Mouse (Mus musculus): ENCODE measurements at regions not wholly inside any gene's neighbourhood (a gene's known extent, or its start where the extent isn't known, plus 50 kb on each side); places are given as distances from the start of the nearest gene placed in this dataset.

DNA sequence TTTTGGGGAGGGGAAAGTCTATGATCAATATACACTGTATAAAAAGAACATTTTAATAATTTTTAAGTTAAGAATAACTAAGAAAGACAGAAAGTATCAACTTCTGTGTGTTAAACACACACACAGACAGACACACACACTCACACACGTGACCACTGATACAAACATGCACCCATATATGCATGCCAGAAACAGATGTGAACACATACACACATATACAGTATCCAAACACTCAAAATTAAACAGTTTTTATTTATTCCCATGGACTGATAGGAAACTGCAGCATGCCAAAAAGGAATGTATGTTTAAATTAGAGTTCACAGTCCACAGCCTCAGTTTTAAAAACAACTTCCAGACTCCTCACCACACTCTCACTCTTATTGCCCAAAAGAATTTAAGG lies 203.4 kb upstream of the Tbl1x start:
- 60% methylated on average over 1 of the region's 1 CpGs for WGBS (ENCODE audit: missing documents)
- H3K27ac ChIP-seq, result no peak overlapping the region
- H3K4me3 ChIP-seq (ENCODE audit: inconsistent target), result no peak overlapping the region
- no peaks in the 10 kb centered on the region for H3K79me2 ChIP-seq (ENCODE audit: inconsistent target)
- no peaks in the 10 kb centered on the region for H3K36me3 ChIP-seq (ENCODE audit: inconsistent target)

DNA sequence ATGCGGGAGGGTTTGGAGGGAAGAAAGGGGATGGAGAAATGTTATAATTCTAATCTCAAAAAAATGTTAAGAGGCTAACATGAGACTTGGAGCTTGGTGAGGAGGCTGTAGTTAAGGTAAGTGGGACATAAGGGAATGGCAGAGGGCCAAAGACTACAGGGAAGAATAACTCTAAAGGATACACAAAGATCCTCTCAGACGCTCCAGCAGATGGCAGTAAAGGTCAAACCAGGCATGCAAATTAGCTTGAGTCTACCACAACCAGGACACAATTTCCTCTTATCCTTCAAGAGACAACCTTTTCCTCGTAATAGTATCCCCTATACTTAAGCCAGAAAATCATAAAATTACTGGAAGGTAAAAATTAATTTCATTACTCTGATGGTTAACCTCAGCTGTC lies 196.4 kb upstream of the Tbl1x start:
- Histone ChIP-seq H3K27ac (no peak overlapping the region), H3K4me3 (ENCODE audit: inconsistent target) (no peak overlapping the region), H3K36me3 (ENCODE audit: inconsistent target) (no peaks in the 10 kb centered on the region), H3K79me2 (ENCODE audit: inconsistent target) (no peaks in the 10 kb centered on the region)
- WGBS (ENCODE audit: missing documents), result 47% methylated on average over 2 of the region's 3 CpGs

DNA sequence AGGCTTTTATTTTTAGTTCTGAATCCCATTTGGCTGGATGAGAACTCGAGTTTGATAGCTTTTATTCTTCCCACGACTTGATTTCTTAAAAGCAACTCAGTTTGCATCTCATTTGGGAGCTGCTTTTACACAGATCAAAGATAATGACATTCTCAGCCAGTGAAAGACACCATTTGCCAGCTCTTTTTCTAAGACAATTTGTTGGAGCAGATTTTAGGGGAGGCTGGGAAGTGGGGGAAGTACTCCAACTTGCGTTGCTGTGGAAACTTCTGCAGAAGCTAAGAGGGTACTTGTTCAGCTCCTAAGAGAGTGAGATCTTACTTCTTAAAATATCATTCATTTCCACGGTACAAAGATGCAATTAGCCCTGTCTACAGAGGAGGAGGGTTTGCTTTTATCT lies 187.2 kb upstream of the Tbl1x start:
- no peak overlapping the region for H3K4me3 ChIP-seq (ENCODE audit: inconsistent target)
- H3K79me2 ChIP-seq (ENCODE audit: inconsistent target), result no peaks in the 10 kb centered on the region
- no peaks in the 10 kb centered on the region for H3K36me3 ChIP-seq (ENCODE audit: inconsistent target)
- no peak overlapping the region for H3K27ac ChIP-seq
- WGBS (ENCODE audit: missing documents), result 55% methylated on average over 3 of the region's 4 CpGs

DNA sequence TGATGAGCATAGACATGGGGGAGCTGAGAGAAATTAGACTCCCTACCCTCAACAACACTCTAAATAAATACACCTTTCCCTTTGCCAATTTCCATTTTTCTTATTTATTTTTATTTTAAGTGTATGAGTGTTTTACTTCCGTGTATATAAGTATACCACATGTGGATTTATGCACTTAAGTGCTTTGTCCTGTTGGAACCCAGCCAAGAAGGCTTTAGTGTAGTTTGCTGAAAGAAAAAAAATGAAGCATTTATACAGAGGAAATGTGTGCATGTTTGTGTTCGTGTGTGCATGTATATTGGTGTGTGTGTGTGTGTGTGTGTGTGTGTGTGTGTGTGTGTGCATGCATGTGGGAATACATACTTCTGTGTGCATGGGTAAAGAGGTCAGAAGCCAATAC lies 157.6 kb upstream of the Tbl1x start:
- Histone ChIP-seq H3K27ac (no peak overlapping the region), H3K79me2 (ENCODE audit: inconsistent target) (no peaks in the 10 kb centered on the region), H3K36me3 (ENCODE audit: inconsistent target) (no peaks in the 10 kb centered on the region), H3K4me3 (ENCODE audit: inconsistent target) (no peak overlapping the region)
- 0% methylated on average over 1 of the region's 2 CpGs for WGBS (ENCODE audit: missing documents)

DNA sequence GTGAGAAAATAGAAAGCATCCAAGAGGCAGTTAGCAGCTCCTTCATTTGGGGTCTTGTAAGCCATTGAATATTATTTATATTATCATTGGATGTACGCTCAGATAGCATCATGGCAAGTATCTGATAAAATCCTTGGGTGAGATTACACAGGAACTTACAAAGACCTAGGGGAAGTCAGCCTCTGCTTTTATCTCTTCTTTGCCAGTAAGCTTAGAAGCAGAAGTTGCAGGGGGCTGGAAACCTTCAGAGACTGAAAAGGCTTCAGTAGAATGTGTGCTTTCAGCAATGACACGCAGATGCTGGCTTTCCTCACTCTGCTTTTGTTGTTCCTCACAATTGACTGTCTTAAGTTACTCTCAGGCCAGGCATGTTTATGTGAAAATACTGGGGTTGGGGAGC lies 150.3 kb upstream of the Tbl1x start:
- Histone ChIP-seq H3K4me3 (ENCODE audit: inconsistent target) (no peak overlapping the region), H3K36me3 (ENCODE audit: inconsistent target) (no peaks in the 10 kb centered on the region), H3K79me2 (ENCODE audit: inconsistent target) (no peaks in the 10 kb centered on the region), H3K27ac (no peak overlapping the region)
- 56% methylated on average over 2 of the region's 2 CpGs for WGBS (ENCODE audit: missing documents)

DNA sequence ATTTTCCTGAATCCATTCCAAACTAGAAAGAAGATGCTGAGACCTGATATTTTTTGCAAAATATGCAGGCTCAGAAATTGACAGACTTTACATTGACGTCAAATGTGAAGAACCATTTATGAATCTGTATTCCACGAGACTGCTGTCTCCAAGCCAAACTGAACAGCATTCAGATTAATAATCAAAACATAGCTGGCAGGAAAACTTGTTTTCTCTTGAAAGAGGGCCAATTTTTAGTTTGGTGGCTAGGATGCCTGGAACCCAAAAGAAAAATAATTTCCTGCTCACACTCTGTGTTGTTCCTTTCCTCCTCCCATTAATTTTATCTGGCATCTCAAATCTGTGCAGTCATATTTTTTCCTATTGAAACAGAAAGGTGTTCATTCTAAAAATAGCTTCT lies 149.7 kb upstream of the Tbl1x start:
- H3K36me3 ChIP-seq (ENCODE audit: inconsistent target), result no peaks in the 10 kb centered on the region
- H3K4me3 ChIP-seq (ENCODE audit: inconsistent target), result no peak overlapping the region
- H3K27ac ChIP-seq, result no peak overlapping the region
- 92% methylated on average over 2 of the region's 2 CpGs for WGBS (ENCODE audit: missing documents)
- no peaks in the 10 kb centered on the region for H3K79me2 ChIP-seq (ENCODE audit: inconsistent target)

DNA sequence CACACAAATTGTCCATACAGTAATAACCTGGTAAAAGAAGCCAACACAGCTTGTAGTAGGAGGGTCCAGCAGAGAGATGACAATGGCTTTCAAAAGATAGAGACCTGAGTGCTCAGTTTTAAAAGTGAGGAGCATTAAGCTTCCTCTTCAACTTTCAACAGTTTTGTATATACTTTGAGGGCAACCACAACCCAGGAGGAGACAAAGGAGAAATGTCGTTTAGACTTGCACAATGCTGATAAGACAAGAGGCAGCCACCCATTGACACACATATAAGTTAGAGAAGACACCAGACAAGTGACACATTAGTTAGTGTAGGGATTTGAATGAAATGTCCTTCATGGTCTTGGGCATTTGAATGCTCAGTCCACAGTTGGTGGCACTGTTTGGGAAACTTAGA lies 147.2 kb upstream of the Tbl1x start:
- Histone ChIP-seq H3K79me2 (ENCODE audit: inconsistent target) (no peaks in the 10 kb centered on the region), H3K27ac (no peak overlapping the region), H3K4me3 (ENCODE audit: inconsistent target) (no peak overlapping the region), H3K36me3 (ENCODE audit: inconsistent target) (no peaks in the 10 kb centered on the region)
- 50% methylated on average over 1 of the region's 1 CpGs for WGBS (ENCODE audit: missing documents)

DNA sequence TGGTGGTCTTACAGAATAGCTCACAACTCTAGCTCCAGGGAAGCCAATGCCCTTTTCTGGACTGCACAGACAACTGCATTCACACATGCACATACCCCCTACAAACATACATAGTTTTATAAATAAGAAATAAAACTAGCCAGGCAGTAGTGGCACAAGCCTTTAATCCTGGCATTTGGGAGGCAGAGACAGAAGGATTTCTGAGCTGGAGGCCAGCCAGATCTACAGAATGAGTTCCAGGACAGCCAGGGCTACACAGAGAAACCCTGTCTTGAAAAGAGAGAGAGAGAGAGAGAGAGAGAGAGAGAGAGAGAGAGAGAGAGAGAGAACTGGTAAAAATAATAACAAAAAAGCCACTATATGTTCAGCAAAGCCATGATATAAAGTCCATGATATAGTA lies 143.5 kb upstream of the Tbl1x start:
- Histone ChIP-seq H3K36me3 (ENCODE audit: inconsistent target) (no peaks in the 10 kb centered on the region), H3K27ac (no peak overlapping the region), H3K79me2 (ENCODE audit: inconsistent target) (no peaks in the 10 kb centered on the region), H3K4me3 (ENCODE audit: inconsistent target) (no peak overlapping the region)

DNA sequence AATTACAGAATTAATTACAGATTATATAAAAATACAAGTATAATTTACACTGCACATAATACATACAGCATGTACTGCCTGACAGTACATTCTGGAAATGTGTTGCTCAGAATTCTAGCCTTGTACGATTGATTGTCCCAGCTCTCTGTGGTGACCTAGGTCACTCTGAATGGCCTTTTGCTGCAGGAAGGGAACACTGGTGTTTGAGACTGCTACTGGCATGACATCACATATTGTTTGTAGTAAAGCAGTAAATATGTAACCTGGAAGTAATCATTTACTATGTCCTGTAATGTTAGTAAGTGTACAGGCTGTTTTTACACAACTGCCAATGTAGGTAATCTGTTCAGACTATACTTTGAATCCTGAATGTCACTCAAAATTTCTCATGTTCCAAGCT lies 123.5 kb upstream of the Tbl1x start:
- no peaks in the 10 kb centered on the region for H3K79me2 ChIP-seq (ENCODE audit: inconsistent target)
- 100% methylated on average over 1 of the region's 1 CpGs for WGBS (ENCODE audit: missing documents)
- H3K4me3 ChIP-seq (ENCODE audit: inconsistent target), result no peak overlapping the region
- H3K27ac ChIP-seq, result no peak overlapping the region
- no peaks in the 10 kb centered on the region for H3K36me3 ChIP-seq (ENCODE audit: inconsistent target)

DNA sequence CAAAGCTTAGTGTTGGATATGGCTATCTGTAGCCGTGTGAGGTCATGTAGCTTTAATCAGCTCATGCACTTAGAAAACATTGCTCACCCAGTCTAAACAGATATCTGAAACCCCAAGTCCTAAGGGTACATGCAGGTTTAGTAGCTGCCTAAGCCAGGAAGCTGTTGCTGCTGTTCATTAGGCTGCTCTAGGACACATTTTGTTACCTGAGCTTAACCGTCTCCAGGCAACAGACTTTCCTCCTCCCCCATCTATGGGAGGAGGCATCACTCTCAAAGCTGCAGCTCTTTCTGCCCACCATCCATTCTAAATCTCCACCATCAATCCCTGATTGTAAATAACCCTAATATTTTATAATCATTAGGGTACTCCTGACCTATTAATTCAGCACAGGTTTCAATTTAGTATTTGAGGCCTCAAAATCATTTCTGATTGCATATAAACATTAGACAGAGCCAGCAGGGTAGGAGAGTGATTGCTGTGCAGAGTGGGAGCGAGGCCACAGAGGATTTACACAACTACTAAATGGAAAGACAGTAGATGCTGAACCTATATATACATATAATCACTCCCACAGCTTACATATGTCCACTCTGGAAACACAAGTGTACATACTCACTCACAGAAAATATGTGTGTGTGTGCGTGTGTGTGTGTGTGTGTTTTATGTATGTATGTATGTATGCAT lies 118.9 kb upstream of the Tbl1x start:
- Histone ChIP-seq H3K4me3 (ENCODE audit: inconsistent target) (no peak overlapping the region), H3K27ac (no peak overlapping the region), H3K36me3 (ENCODE audit: inconsistent target) (no peaks in the 10 kb centered on the region), H3K79me2 (ENCODE audit: inconsistent target) (no peaks in the 10 kb centered on the region)
- WGBS (ENCODE audit: missing documents), result 74% methylated on average over 3 of the region's 4 CpGs

DNA sequence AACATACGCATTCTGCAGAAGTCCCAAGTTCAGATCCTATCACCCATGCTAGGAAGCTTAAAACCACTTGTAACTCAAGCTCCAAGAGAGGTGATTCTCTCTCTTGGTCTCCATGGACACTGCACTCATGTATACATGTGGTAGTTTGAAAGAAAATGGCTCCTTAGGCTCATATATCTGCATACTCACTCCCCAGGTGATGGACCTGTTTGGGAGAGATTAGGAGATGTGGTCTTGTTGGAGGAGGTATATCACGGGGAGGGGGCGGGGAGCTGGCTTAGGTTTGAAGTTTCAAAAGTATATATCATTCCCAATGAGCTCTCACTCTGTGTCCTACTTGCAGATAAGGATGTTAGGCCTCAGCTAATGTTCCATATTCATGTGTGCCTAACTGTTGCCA lies 103.9 kb upstream of the Tbl1x start:
- Histone ChIP-seq H3K79me2 (ENCODE audit: inconsistent target) (no peaks in the 10 kb centered on the region), H3K4me3 (ENCODE audit: inconsistent target) (no peak overlapping the region)
- WGBS (ENCODE audit: missing documents), result 92% methylated on average over 2 of the region's 3 CpGs

DNA sequence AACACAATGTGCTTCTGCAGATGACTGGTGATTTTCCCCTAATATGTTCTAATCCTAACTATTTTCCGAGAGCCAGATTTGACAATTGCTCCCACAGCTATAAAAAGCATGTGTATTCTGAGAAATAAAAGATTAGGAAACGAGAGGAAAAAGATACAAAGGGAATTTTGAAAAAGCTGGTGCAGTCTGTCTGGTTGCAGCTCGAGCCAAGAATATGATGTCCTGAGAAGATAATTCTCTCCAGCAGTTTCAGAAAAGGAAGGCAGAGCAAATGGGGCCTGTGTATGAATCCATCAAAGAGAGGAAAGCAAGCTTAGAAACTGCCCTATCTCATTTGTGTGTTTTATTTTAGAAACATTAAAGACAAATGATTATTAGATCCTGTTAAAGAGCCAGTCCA lies 102.9 kb upstream of the Tbl1x start:
- H3K4me3 ChIP-seq (ENCODE audit: inconsistent target), result no peak overlapping the region
- H3K79me2 ChIP-seq (ENCODE audit: inconsistent target), result no peaks in the 10 kb centered on the region
- H3K27ac ChIP-seq, result no peak overlapping the region
- WGBS (ENCODE audit: missing documents), result 81% methylated on average over 3 of the region's 3 CpGs
- no peaks in the 10 kb centered on the region for H3K36me3 ChIP-seq (ENCODE audit: inconsistent target)

More for the DNA sequence above, 103.9 kb upstream of the Tbl1x start:
- no peak overlapping the region for H3K27ac ChIP-seq
- no peaks in the 10 kb centered on the region for H3K36me3 ChIP-seq (ENCODE audit: inconsistent target)

DNA sequence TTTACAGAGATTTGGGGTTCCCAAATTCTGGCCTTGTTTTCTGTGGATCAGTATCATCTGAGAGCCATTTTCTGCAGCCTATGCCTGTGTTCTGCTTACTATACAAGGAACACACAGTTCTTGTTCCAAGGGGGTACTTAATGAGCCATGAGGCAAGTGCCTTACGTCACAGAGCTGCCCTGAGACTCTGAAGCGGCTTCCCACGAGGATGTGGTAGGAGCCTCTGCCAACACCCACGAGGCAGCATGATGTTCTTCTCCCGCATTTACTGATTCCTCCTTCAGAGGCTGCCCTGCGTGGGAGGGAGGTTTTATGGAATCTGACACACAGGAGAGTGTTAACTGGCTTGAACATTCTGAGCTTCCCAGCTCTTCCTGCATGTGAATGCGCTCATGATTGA lies 101.4 kb upstream of the Tbl1x start:
- no peak overlapping the region for H3K4me3 ChIP-seq (ENCODE audit: inconsistent target)
- 57% methylated on average over 7 of the region's 7 CpGs for WGBS (ENCODE audit: missing documents)
- H3K27ac ChIP-seq, result no peak overlapping the region
- no peaks in the 10 kb centered on the region for H3K36me3 ChIP-seq (ENCODE audit: inconsistent target)
- H3K79me2 ChIP-seq (ENCODE audit: inconsistent target), result no peaks in the 10 kb centered on the region

DNA sequence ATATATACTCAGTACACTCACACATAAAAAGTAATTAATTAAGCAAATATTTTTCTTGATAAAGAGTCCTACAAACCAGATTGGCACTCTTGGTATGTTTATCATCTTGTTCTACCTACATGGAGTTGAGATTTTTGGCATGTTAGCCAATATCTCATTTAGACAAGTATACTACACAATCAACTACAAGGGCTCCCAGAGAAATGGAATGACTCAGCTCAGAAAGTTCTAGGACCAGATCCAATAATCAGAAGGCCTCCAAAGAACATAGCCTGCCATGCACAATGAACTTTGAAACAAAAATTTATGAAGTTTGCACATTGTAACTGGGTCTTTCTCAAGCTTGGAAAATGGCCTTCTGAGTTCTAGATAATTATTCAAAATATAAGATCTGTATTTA lies 100.0 kb upstream of the Tbl1x start:
- no peak overlapping the region for H3K27ac ChIP-seq
- no peak overlapping the region for H3K4me3 ChIP-seq (ENCODE audit: inconsistent target)
- no peaks in the 10 kb centered on the region for H3K79me2 ChIP-seq (ENCODE audit: inconsistent target)
- no peaks in the 10 kb centered on the region for H3K36me3 ChIP-seq (ENCODE audit: inconsistent target)

DNA sequence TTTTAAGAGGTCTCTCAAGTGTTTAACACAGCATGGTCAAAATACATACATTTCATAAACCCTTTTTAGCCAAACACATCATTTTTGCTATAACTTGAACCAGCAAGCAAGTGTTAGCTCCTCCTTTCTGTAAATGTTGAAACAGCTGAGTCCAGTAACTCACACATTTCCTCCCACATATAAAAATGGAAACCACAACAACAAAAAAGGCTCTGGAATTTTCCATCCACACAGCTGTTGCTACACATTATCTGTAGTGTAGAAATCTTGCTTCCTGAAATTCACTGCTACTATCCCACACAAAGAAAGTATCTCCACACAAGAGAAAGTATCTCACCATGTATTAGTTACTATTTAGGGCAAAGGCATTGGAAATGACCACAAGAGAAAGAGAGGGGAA lies 96.7 kb upstream of the Tbl1x start:
- Histone ChIP-seq H3K27ac (peak overlapping the region; percentile 44), H3K79me2 (ENCODE audit: inconsistent target) (no peaks in the 10 kb centered on the region)

DNA sequence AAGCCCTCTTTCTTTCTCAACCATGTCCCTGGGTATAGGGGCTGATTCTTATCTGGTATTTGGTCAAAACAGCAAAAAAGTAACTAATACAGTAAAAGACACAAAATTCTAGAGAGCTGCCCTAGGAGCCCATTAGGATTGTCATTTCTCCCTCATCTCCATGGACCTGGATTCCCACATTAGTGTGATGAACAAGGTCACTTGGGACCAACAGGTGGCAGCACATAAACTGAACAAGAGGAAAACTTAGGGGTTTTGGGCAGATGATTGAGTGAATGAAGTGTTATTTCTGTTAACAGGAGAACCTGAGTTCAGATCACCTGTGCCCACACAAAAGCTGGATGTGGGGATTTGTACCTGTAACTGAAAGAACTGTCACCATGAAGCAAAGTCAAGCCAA lies 93.0 kb upstream of the Tbl1x start:
- Histone ChIP-seq H3K36me3 (ENCODE audit: inconsistent target) (no peaks in the 10 kb centered on the region), H3K79me2 (ENCODE audit: inconsistent target) (no peaks in the 10 kb centered on the region), H3K4me3 (ENCODE audit: inconsistent target) (no peak overlapping the region), H3K27ac (no peak overlapping the region)

More for the DNA sequence above, 96.7 kb upstream of the Tbl1x start:
- Histone ChIP-seq H3K36me3 (ENCODE audit: inconsistent target) (no peaks in the 10 kb centered on the region), H3K4me3 (ENCODE audit: inconsistent target) (no peak overlapping the region)
